ENCODE assay signal across 28 mouse cellular contexts in the genomic region with DNA sequence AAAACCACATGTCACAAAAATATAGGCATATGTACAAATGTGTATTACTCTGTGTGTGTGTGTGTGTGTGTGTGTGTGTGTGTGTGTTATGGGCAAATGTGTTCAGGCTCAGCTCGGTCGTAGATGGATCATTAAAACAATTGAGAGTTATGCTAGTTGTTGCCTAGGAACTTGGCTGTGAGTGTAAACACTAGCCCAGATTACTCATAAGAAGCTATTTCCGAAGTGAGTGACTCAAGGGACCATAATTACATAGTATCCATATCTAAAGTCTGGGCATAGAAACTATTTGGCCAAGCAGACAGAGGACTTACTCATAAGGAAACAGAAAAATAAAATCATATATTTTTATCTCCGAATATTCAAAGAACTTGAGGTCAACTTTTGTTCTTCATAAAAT.
A peak's percentile ranks its signal among the peaks of the same experiment; 100 is the strongest.
DNase-seq lines count a peak whose midpoint lies in the region; ATAC-seq and TF ChIP-seq lines count a peak whose summit lies in the region.
"Had no signal": no experiment of that assay in that cellular context is flagged by ENCODE, and none has a peak within 500 bp of the region (broad histone marks: within the 10 kb centered on the region; RNA-seq: fewer than 3 reads in every experiment).

No protein-coding gene starts in this region.

- no peak overlapping the region for H3K9ac ChIP-seq in embryonic facial prominence, embryonic 14.5 days (ENCODE audit: low read depth, low read length)
- no peak overlapping the region for H3K9ac ChIP-seq in lung, postnatal 0 days (replicated peaks; ENCODE audit: low read depth)
- H3K9ac ChIP-seq in intestine, postnatal 0 days (ENCODE audit: low read depth, low read length) = no peak overlapping the region
- H3K9ac ChIP-seq: heart, embryonic 13.5 days; hindbrain, embryonic 12.5 days; liver, embryonic 14.5 days had no signal

- no peaks in the 10 kb centered on the region for H3K36me3 ChIP-seq in embryonic facial prominence, embryonic 14.5 days (ENCODE audit: control insufficient read depth, insufficient read depth, low read length)
- no peaks in the 10 kb centered on the region for H3K36me3 ChIP-seq in embryonic facial prominence, embryonic 10.5 days (replicated peaks)
- no peaks in the 10 kb centered on the region for H3K36me3 ChIP-seq in lung, postnatal 0 days (ENCODE audit: insufficient read depth, low read length)
- no peaks in the 10 kb centered on the region for H3K36me3 ChIP-seq in intestine, postnatal 0 days (ENCODE audit: control insufficient read depth, insufficient read depth)
- H3K36me3 ChIP-seq: heart, embryonic 13.5 days; hindbrain, embryonic 12.5 days had no signal

- H3K27me3 ChIP-seq in embryonic facial prominence, embryonic 14.5 days (replicated peaks; ENCODE audit: control insufficient read depth, insufficient read depth, low read length) = no peaks in the 10 kb centered on the region
- no peaks in the 10 kb centered on the region for H3K27me3 ChIP-seq in embryonic facial prominence, embryonic 10.5 days (replicated peaks; ENCODE audit: low read depth, poor library complexity, severe bottlenecking)
- no peaks in the 10 kb centered on the region for H3K27me3 ChIP-seq in lung, postnatal 0 days (replicated peaks; ENCODE audit: insufficient read depth, low read length)
- no peaks in the 10 kb centered on the region for H3K27me3 ChIP-seq in intestine, postnatal 0 days (replicated peaks; ENCODE audit: control insufficient read depth, insufficient read depth, low read length)
- H3K27me3 ChIP-seq: heart, embryonic 13.5 days; hindbrain, embryonic 12.5 days had no signal

- 55% methylated on average over 4 of the region's 4 CpGs for WGBS in embryonic facial prominence, embryonic 14.5 days
- 77% methylated on average over 4 of the region's 4 CpGs for WGBS in embryonic facial prominence, embryonic 10.5 days
- 44% methylated on average over 4 of the region's 4 CpGs for WGBS in lung, postnatal 0 days
- 39% methylated on average over 4 of the region's 4 CpGs for WGBS in intestine, postnatal 0 days

- H3K27ac ChIP-seq in embryonic facial prominence, embryonic 14.5 days (replicated peaks; ENCODE audit: low read depth, low read length) = no peak overlapping the region
- no peak overlapping the region for H3K27ac ChIP-seq in embryonic facial prominence, embryonic 10.5 days (replicated peaks)
- H3K27ac ChIP-seq in lung, postnatal 0 days (ENCODE audit: low read length) = no peak overlapping the region
- no peak overlapping the region for H3K27ac ChIP-seq in intestine, postnatal 0 days (ENCODE audit: low read depth, low read length)
- H3K27ac ChIP-seq: gastrocnemius, adult 2 months; heart, adult 2 months; heart, embryonic 13.5 days; hindbrain, embryonic 12.5 days; liver, embryonic 14.5 days had no signal

- no peak overlapping the region for H3K4me3 ChIP-seq in embryonic facial prominence, embryonic 14.5 days (ENCODE audit: low read depth, low read length)
- H3K4me3 ChIP-seq in embryonic facial prominence, embryonic 10.5 days = no peak overlapping the region
- H3K4me3 ChIP-seq in lung, postnatal 0 days (ENCODE audit: low read depth, low read length) = no peak overlapping the region
- no peak overlapping the region for H3K4me3 ChIP-seq in intestine, postnatal 0 days (ENCODE audit: low read depth, low read length)
- H3K4me3 ChIP-seq: gastrocnemius, adult 2 months; heart, adult 2 months; heart, embryonic 13.5 days; hindbrain, embryonic 12.5 days had no signal

- no peaks in the 10 kb centered on the region for H3K4me1 ChIP-seq in embryonic facial prominence, embryonic 14.5 days (ENCODE audit: control insufficient read depth, insufficient read depth, low read length)
- H3K4me1 ChIP-seq in embryonic facial prominence, embryonic 10.5 days = no peaks in the 10 kb centered on the region; the same call in 1 of the 2 replicates
- no peaks in the 10 kb centered on the region for H3K4me1 ChIP-seq in lung, postnatal 0 days (ENCODE audit: insufficient read depth, low read depth, low read length)
- H3K4me1 ChIP-seq in intestine, postnatal 0 days (replicated peaks; ENCODE audit: control insufficient read depth, insufficient read depth, low read length) = no peaks in the 10 kb centered on the region
- H3K4me1 ChIP-seq: heart, embryonic 13.5 days; hindbrain, embryonic 12.5 days had no signal

- DNase-seq in embryonic facial prominence, embryonic 14.5 days (ENCODE audit: low spot score) = peak; percentile 54
- DNase-seq in embryonic facial prominence, embryonic 10.5 days (ENCODE audit: low spot score) = no peak
- DNase-seq in lung, postnatal 0 days (ENCODE audit: low spot score) = peak; percentile 21
- DNase-seq in lung, postnatal 4 days = no peak
- peak; percentile 47 for DNase-seq in fibroblast of lung, adult 2 months (ENCODE audit: low read depth)
- no peak for DNase-seq in adrenal gland, postnatal 25 days
- DNase-seq: adrenal gland, postnatal 14 days; cerebellum, adult 18-20 months; cerebellum, postnatal 10 days; gastrocnemius, adult 2 months; heart, adult 2 months; heart, postnatal 36 days; kidney, adult 9 months; kidney, postnatal 10 days; layer of hippocampus, postnatal 36 days; left cerebral cortex, postnatal 4 days; liver; lung, adult 2 months; right cerebral cortex, adult 18-20 months had no signal

- 0 out of 2 replicates have a peak, but pooled peaks cover 3% of the 10 kb centered on the region for H3K9me3 ChIP-seq in embryonic facial prominence, embryonic 14.5 days (ENCODE audit: control insufficient read depth, low read length)
- H3K9me3 ChIP-seq in embryonic facial prominence, embryonic 10.5 days = no peaks in the 10 kb centered on the region
- H3K9me3 ChIP-seq in lung, postnatal 0 days (ENCODE audit: low read length) = no peaks in the 10 kb centered on the region
- H3K9me3 ChIP-seq in intestine, postnatal 0 days (ENCODE audit: control insufficient read depth) = no peaks in the 10 kb centered on the region
- H3K9me3 ChIP-seq: heart, embryonic 13.5 days; hindbrain, embryonic 12.5 days had no signal

- no peak for TF ChIP-seq EP300 in lung, postnatal 0 days (IDR thresholded peaks at IDR 0.05)

- ATAC-seq in embryonic facial prominence, embryonic 14.5 days (ENCODE audit: low read depth) = no peak
- ATAC-seq in lung, postnatal 0 days = peak; percentile 40
- ATAC-seq in intestine, postnatal 0 days = no peak
- ATAC-seq: CD4-positive, CD25-positive, alpha-beta regulatory T cell, adult 4 months; forebrain, embryonic 14.5 days; intestine, embryonic 16.5 days; midbrain, embryonic 16.5 days had no signal

- H3K4me2 ChIP-seq in embryonic facial prominence, embryonic 14.5 days (ENCODE audit: low read depth, low read length) = no peak overlapping the region
- H3K4me2 ChIP-seq in lung, postnatal 0 days (replicated peaks; ENCODE audit: low read depth, low read length) = no peak overlapping the region
- no peak overlapping the region for H3K4me2 ChIP-seq in intestine, postnatal 0 days (replicated peaks; ENCODE audit: low read depth)
- H3K4me2 ChIP-seq: heart, embryonic 13.5 days; hindbrain, embryonic 12.5 days; midbrain, embryonic 11.5 days had no signal

- TF ChIP-seq CTCF in lung, postnatal 0 days (IDR thresholded peaks at IDR 0.05) = no peak
- no peak for TF ChIP-seq CTCF in intestine, postnatal 0 days (IDR thresholded peaks at IDR 0.05; ENCODE audit: low read depth)

Comparison
In these comparisons a context has a peak if more than half of its experiments do, and no peak if none do; other contexts are left out.
1. DNase-seq: peak in embryonic facial prominence, embryonic 14.5 days (single experiment), lung, postnatal 0 days (single experiment) and fibroblast of lung, adult 2 months (single experiment); none in embryonic facial prominence, embryonic 10.5 days (single experiment), lung, postnatal 4 days (0 of 2) and adrenal gland, postnatal 25 days (single experiment).